Mouse (Mus musculus) G1E-ER4 (cell line): ENCODE data around the gene Ncor2. TPM values are rescaled to one million over a fixed set of nuclear protein-coding genes. Genes with fewer than 3 reads are reported as not detected.

Experiments used
- GATA1 ChIP-seq: IDR thresholded peaks from one replicate; pipeline ENCODE4 v1.8.0; 2012; ENCODE audit warnings: low read length, inconsistent platforms
- polyA plus RNA-seq: library from polyadenylated mRNA; stranded (reverse); fragments of >175 nt; gene quantifications from 2 replicates; pipeline ENCODE4 v1.2.3, GENCODE M21; 2012

Ncor2 gene
- polyA plus RNA-seq, 1 experiment, result not detected

GRCm38 (mm10) chr5:125176864-125177263, 2.2 kb downstream of the Ncor2 start:
- TF ChIP-seq GATA1, result no peak

GRCm38 (mm10) chr5:125176370-125176766, 2.7 kb downstream of the Ncor2 start:
- no peak for TF ChIP-seq GATA1

- TF ChIP-seq GATA1, result no peak
These were observed 3.2 kb downstream of the Ncor2 start for GRCm38 (mm10) chr5:125175673-125176369.

GRCm38 (mm10) chr5:125174726-125175672, 4.0 kb downstream of the Ncor2 start:
- TF ChIP-seq GATA1, result no peak

- no peak for TF ChIP-seq GATA1
These were observed 5.2 kb downstream of the Ncor2 start for GRCm38 (mm10) chr5:125173868-125174267.

GRCm38 (mm10) chr5:125172831-125173615, 6.0 kb downstream of the Ncor2 start:
- no peak for TF ChIP-seq GATA1

DNA sequence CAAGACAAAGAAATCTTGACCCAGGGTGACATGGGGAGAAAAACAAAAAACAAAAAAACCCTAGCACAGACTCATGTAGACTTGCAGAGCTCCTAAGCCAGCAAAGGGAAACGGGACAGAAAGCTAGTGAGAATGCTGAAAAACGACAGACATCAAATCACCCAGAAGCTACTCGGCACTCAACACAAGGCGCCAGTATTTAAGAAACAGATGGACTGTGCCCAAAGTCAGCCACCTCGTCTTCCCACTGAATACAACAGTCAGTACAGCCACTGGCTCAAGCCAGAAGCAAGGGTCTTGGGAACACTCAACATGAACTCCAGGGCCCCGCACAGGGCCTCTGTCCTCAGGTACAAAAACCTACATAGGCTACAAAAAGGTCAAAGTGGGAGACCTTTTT, 7.8 kb downstream of the Ncor2 start:
- TF ChIP-seq GATA1, result no peak

DNA sequence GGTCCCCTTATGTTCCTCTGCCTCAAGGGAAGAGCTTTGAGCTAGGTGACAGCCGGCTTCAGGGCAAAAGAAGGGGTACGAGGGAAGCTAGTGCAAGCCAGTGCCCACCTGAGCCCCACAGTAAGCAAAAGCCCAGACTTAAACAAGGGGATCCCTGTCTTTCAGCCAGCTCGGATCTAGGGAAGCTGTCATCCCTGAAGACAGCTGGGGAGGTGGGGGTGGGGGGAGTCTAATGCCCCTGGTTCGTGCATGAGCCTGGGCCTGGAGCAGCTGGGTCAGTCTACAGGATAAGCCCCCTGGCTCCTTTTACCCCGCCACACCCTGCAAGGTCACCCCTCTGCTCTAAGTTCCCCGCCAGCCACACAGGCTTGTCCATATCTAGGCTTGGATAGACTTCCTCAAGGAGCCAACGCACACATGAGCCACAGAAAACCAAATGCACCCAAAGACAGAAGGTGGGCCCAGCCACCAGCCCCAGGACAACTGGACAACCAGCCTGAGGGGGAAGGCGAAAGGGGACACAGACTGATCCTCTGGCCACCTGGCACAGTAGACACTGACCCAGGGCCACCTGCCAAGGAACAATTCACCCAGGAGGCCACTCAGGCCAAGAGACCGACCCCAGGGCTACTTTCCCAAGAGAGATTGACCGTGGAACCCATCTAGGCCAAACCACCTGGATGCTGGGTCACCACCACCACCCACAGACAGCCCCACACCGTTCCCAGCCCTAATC, 8.7 kb downstream of the Ncor2 start:
- no peak for TF ChIP-seq GATA1

- TF ChIP-seq GATA1, result no peak
These were observed 10.9 kb downstream of the Ncor2 start for GRCm38 (mm10) chr5:125168101-125168500.

DNA sequence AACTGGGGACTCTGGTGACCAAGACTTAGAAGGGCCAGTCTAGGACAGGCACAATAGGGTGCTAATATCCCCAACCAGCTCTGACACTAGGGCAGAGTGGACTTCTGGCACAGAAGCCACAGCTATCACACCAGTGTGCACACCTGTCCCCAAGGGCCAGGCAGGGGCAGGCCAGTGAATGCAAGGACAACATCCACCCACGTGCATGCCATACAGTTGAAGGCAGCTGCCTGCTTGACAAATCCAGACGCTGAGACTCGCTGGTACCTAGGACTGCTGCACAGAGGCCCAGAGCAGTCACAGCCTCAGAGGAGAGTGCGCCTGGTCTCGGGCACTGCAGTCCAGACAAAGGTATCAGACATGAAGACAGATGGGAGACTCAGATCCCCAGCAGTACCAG, 11.5 kb downstream of the Ncor2 start:
- TF ChIP-seq GATA1, result no peak

DNA sequence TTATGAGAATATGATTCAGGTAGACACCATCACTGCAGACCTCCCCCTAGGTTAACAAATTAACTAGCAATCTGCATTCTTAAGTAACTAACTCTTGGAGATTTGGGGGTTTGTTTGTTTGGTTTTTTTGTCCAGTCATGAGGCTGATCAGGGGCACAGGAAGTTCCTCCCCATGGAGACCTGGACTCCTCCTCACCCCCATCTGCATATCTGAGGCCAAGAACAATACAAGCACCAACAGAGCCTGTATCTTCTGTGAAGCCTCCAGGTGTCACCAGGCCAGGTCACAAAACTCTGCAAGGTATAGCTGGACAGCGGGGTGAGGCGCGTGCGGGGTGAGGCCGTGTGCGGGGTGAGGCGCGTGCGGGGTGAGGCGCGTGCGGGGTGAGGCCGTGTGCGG, 13.0 kb downstream of the Ncor2 start:
- no peak for TF ChIP-seq GATA1

- no peak for TF ChIP-seq GATA1
These were observed 14.4 kb downstream of the Ncor2 start for GRCm38 (mm10) chr5:125164465-125165167.

DNA sequence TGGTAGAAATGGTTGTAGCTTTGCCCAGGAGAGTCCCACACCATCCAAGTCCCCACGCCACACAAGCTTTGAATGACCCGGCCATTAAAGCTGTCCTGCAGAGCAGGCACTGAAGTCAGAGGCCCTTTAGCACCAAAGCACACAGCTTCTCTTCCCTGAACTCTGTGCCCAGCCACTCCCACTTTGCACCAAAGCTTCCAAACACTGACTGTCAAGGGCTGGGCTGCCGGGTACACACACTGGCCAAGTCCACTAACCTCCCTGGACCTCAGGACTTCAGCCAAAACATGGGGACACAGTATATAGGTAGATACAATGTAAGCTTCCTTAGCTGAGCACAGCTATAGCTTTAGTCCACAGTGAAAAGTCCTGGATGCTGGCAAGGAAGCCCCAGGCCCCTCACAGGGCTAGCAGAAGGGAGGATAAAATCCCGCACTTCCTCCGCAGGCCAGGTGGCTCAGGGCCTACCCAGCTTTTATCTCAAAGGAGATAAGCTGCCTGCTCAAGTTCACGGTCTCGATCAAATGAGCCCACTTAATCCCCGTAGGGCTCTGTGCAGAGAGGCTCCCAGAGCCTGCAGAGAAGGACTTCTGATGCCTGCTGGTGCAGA, 15.5 kb downstream of the Ncor2 start:
- TF ChIP-seq GATA1, result no peak

GRCm38 (mm10) chr5:125162461-125162860, 16.6 kb downstream of the Ncor2 start:
- TF ChIP-seq GATA1, result no peak
